Mouse (Mus musculus): ENCODE results near the gene Prpf38b. TPM values are rescaled to one million over a fixed set of nuclear protein-coding genes. Genes with fewer than 3 reads are reported as not detected.

Gene Prpf38b
- polyA plus RNA-seq, 3 experiments from 2014 or later: 89.4 to 147 (median 131) TPM

DNA sequence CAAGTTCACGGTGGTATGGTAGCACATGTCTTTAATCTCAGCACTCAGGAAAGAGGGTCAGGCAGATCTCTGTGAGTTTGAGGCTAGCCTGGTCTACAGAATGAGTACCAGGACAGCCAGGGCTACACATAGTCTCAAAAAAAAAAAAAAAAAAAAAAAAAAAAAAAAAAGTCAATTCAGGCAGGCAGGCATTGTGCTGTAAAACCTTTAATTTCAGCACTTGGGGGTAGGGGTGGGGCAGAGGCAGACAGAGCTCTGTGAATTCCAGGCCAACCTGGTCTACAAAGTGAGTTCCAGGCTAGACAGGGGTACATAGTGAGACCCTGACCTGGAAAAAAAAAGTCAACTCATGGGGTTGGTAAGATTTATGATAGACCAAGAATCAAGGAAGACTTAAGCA, 53.8 kb downstream of the Prpf38b start:
- ATAC-seq: no peak

DNA sequence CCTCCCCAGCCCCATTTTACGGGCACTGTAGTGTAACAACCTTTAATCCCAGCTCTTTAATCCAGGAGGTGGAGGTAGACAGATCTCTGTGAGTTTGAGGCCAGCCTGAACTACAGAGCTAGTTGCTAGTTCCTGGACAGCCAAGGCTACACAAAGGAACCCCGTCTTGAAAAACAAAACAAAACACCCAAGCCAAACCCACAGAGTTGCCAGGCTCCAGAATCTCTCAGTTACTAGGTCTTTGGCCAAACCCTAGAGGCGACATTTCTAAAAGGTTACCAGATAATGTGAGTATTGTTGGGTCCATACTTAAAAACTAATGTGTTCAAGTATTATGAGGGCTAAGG, 54.4 kb downstream of the Prpf38b start:
- no peak for ATAC-seq

DNA sequence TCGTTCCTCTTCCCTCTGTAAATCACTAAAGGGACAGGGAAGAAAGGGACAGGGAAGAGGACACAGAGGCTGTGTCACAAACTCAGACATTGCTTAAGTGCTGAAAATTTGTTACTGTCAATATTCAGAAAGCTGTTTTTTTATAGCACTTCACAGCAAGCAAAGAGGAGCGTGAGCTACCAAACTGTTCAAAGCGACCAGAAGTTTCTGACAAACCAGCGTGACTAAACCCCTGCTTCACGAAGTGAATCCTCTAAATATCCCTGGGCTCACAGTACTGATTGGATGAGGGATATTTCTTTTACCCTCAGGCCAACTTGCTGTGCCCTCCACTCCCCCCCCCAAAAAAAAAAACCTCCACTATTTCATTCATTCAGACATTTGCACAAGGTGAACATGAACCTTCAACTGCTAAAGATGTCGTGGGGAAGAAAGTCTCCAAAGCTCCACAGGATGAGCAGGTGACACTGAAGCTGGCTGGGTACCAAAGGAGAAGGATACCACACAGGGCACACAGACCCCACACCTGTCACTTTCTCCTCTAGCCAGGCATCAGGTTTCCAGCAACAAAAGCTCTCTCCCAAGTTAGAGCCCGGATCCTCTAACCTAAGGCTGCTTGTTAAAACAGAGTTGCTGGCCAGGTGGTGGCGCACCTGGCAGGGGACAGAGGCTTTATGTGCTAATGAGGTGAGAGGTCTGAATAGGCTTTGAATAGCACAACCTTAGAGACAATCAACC, 55.0 kb downstream of the Prpf38b start:
- peak; percentile 75 for ATAC-seq

DNA sequence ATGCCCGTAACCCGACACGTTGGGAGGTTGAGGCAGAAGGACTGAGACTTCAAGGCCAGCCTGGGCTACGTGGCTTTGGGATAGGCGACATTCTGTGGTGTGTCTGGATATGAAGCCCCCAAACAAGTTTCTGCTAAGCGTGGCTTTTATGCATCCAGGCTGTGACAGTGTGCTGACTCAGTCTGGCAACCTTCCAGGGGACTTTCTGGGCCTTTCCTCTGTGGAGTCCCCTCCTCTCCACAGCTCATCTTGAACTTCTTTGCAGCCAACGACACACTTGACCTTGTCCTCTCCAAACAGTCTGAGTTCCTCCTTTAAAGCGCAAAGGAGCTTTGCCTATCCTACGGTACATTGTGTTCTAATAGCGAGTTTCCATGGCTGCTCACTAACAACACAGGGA, 55.7 kb downstream of the Prpf38b start:
- peak; percentile 41 for ATAC-seq

DNA sequence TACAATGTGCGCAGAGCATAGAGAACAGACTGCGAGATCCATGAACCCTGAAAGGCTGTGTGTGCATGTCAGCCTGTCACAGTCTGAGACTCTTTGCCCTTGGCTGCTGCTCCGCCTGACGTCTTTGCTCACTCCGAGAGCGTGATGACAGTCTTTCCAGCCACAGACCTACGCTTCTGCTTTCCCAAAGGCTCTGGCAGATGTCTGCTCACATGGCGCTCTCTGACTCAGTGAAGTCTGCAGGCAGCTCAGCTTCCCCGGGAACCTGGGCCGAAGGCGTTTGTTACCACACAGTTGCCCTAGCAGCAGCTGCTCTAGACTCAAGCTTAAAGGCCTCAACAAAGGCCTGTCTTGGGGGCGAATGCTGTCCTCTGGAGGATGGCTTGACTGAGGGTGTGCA, 56.2 kb downstream of the Prpf38b start:
- no peak for ATAC-seq

DNA sequence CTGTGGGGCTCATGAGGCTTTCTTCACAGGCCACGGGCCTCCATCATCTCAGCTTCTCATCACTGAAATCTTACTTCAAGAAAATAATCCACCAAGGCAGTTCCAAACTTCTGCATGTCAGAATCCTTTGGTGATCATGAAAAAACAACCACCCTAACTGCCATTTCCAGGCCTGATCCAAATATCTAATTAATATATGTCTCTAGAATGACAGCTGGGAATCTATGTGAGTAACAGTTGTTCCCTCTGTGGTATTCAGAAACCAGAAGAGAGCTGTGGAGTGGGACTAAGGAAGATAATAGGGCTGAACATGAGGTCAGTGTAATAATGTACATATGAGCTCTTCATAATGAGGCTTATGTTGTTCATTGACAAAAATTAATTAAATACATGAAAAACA, 58.3 kb downstream of the Prpf38b start:
- ATAC-seq: no peak

Other genes with a start within 250 kb of the Prpf38b start
- 10 to 100 TPM in 1 of 3 experiments, 1 to 10 TPM in 2; 2.0 to 11.4 (median 6.5) TPM for gene Gpsm2, start 189.4 kb downstream of the Prpf38b start, polyA plus RNA-seq (2017; shearing (Covaris generic))
- gene Aknad1, start 172.1 kb downstream of the Prpf38b start, polyA plus RNA-seq (2017; shearing (Covaris generic)): not detected
- gene Stxbp3, start 71.2 kb downstream of the Prpf38b start, polyA plus RNA-seq (2017; shearing (Covaris generic)): 10 to 100 TPM; 72.7 to 91.3 (median 78.2) TPM
- gene Fndc7, start 21.7 kb downstream of the Prpf38b start, polyA plus RNA-seq (2017; shearing (Covaris generic)): under 1 TPM in 1 of 3 experiments, not detected in 2; 0.21 TPM
- gene Henmt1, start 28.1 kb upstream of the Prpf38b start, polyA plus RNA-seq (2017; shearing (Covaris generic)): under 1 TPM in 1 of 3 experiments, not detected in 2; 0.60 TPM
- gene Gm9857, start 28.7 kb upstream of the Prpf38b start, polyA plus RNA-seq (2017; shearing (Covaris generic)): not detected
- gene Fam102b, start 115.9 kb upstream of the Prpf38b start, polyA plus RNA-seq (2017; shearing (Covaris generic)): 1 to 10 TPM in 2 of 3 experiments, under 1 TPM in 1; 0.82 to 4.4 (median 2.2) TPM
- not detected for gene Slc25a54, start 168.7 kb upstream of the Prpf38b start, polyA plus RNA-seq (2017; shearing (Covaris generic))
- gene Slc25a24, start 211.4 kb upstream of the Prpf38b start, polyA plus RNA-seq (2017; shearing (Covaris generic)): 10 to 100 TPM; 17.7 to 51.5 (median 19.2) TPM